8 mouse cellular contexts compared by ENCODE assay signal in genomic region chr6:108530781-108531323, GRCm38 (mm10).
DNase-seq lines count a peak whose midpoint lies in the region; ATAC-seq lines count a peak whose summit lies in the region.

No protein-coding gene starts in this region.

- ATAC-seq in intestine, embryonic 16.5 days, result no peak; the same call in 1 of the 2 replicates
- ATAC-seq in midbrain, embryonic 16.5 days, result peak; percentile 68
- no peak for ATAC-seq in activated CD4-positive, CD25-positive, alpha-beta regulatory T cell, adult 4 months

- no peak overlapping the region for H3K4me3 ChIP-seq in intestine, embryonic 16.5 days (ENCODE audit: low read length)
- H3K4me3 ChIP-seq in midbrain, embryonic 16.5 days (ENCODE audit: low read depth, low read length), result no peak overlapping the region

- H3K9me3 ChIP-seq in intestine, embryonic 16.5 days (ENCODE audit: control insufficient read depth, low read length), result no peaks in the 10 kb centered on the region
- H3K9me3 ChIP-seq in midbrain, embryonic 16.5 days (replicated peaks; ENCODE audit: control insufficient read depth, low read length, poor library complexity, severe bottlenecking), result no peaks in the 10 kb centered on the region

- no peaks in the 10 kb centered on the region for H3K36me3 ChIP-seq in intestine, embryonic 16.5 days (ENCODE audit: control insufficient read depth, insufficient read depth, low read length)
- H3K36me3 ChIP-seq in midbrain, embryonic 16.5 days (ENCODE audit: control insufficient read depth, insufficient read depth, low read length), result no peaks in the 10 kb centered on the region

- 0 out of 2 replicates have a peak overlapping the region, but pooled peaks have one; percentile 13 for H3K4me2 ChIP-seq in intestine, embryonic 16.5 days (ENCODE audit: low read depth, low read length)
- no peak overlapping the region for H3K4me2 ChIP-seq in midbrain, embryonic 16.5 days (ENCODE audit: low read length)

- peak overlapping the region; percentile 22; the same call in 1 of the 2 replicates for H3K9ac ChIP-seq in intestine, embryonic 16.5 days (ENCODE audit: low read depth, low read length)
- H3K9ac ChIP-seq in midbrain, embryonic 16.5 days (ENCODE audit: low read depth, low read length), result no peak overlapping the region

- H3K27ac ChIP-seq in intestine, embryonic 16.5 days (ENCODE audit: low read length), result peak overlapping the region; percentile 82
- no peak overlapping the region for H3K27ac ChIP-seq in midbrain, embryonic 16.5 days (ENCODE audit: low read length)

- peak; percentile 87 for DNase-seq in heart, adult 11 months
- DNase-seq in heart, adult 9 months (ENCODE audit: low spot score in 2 of 2), result no peak
- peak; percentile 55 for DNase-seq in ZHBTc4 (ENCODE audit: low read depth, low spot score)
- DNase-seq in natural killer cell, adult 2 months (ENCODE audit: low spot score in 2 of 2), result no peak
- no peak for DNase-seq in adrenal gland, adult 8-10 months

- WGBS in intestine, embryonic 16.5 days, result 41% methylated on average over 6 of the region's 6 CpGs
- 24% methylated on average over 6 of the region's 6 CpGs for WGBS in midbrain, embryonic 16.5 days

- peaks cover 35% of the 10 kb centered on the region for H3K4me1 ChIP-seq in intestine, embryonic 16.5 days (ENCODE audit: control insufficient read depth, insufficient read depth, low read length)
- peaks cover 10% of the 10 kb centered on the region; the same call in 1 of the 2 replicates for H3K4me1 ChIP-seq in midbrain, embryonic 16.5 days (ENCODE audit: control insufficient read depth, insufficient read depth, low read length)

- no peaks in the 10 kb centered on the region for H3K27me3 ChIP-seq in intestine, embryonic 16.5 days (replicated peaks; ENCODE audit: control insufficient read depth, insufficient read depth, low read length)
- H3K27me3 ChIP-seq in midbrain, embryonic 16.5 days (ENCODE audit: control insufficient read depth, insufficient read depth, low read depth, low read length), result no peaks in the 10 kb centered on the region

Comparison
In these comparisons a context has a peak if more than half of its experiments do, and no peak if none do; other contexts are left out.
1. DNase-seq: peak in heart, adult 11 months (single experiment) and ZHBTc4 (single experiment); none in heart, adult 9 months (0 of 2), natural killer cell, adult 2 months (0 of 2) and adrenal gland, adult 8-10 months (single experiment).